Mouse (Mus musculus): Measurements from ENCODE around the gene Flnc.

Gene Flnc

DNA sequence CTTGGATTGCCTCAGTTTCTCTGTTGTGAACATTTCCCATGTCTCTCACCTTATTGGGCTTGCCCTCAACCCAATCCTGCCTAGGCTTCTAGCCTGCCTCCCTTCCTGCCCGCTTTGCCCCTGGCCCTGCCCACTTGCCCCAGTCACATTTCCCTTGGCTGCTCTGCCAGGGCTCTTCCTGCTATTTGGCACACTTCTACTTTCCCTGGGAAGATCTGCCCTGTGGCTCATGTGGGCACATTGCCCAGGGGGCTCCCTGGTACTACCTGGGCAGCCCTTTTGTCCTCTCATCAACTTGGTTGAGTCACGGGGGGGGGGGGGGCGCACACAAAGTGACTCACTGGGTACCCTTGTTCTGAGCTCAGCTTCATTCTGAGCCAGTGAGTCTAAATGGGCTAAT lies 900 bp upstream of the Flnc start:
- no peak for DNase-seq

- no peak for DNase-seq
Measured at GRCm38 (mm10) chr6:29432676-29433037, 399 bp upstream of the Flnc start.

- no peak for DNase-seq
Measured at GRCm38 (mm10) chr6:29433804-29434795, 1.0 kb downstream of the Flnc start.

GRCm38 (mm10) chr6:29434911-29435691 lies 2.0 kb downstream of the Flnc start:
- DNase-seq, result no peak

- no peak for DNase-seq
Measured at GRCm38 (mm10) chr6:29435940-29436451, 2.9 kb downstream of the Flnc start.

DNA sequence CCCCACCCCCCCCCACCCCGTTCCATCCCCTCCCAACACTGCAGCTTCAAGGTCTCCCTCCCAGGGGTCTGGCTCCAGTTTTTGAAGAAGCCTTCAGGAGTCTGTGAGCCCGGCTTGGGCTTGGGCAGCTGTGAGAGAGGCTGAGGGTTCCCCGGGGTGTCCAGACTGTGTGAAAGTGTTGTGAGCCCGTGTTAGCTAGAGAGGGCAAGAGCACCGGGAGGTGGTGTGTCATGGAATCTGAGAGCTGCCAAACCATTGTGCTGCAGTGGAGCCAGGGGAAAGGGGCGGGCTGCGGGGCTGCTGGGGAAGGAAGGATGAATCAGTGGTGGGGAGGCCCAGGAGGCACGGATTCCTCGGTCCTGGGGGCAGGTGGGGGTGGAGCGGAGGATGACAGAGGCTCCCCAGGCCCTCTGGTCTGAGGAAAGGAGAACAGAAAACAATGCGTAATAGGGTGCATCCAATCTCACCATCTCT lies 3.4 kb downstream of the Flnc start:
- no peak for DNase-seq

- no peak for DNase-seq
Measured at GRCm38 (mm10) chr6:29439251-29439650, 6.2 kb downstream of the Flnc start.

DNA sequence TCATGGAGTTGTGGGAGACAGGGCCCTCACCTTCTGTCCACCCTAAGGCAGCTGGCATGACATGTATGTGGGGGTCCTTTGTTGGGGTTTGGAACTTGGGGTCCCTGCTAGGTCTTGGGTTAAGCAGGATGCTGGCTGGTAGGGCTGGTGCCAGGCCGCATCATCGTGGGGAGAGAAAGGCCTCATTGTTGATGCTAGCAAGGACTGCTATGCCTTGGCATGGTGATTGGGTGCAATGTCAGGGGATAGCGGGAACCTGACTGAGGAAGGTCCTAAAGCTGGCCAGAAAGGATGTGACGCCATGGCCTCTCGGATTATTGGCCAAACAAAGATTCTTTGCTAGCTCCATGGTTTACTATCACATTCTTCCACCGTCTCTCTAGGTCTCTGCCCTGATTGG lies 6.7 kb downstream of the Flnc start:
- DNase-seq, result no peak

DNA sequence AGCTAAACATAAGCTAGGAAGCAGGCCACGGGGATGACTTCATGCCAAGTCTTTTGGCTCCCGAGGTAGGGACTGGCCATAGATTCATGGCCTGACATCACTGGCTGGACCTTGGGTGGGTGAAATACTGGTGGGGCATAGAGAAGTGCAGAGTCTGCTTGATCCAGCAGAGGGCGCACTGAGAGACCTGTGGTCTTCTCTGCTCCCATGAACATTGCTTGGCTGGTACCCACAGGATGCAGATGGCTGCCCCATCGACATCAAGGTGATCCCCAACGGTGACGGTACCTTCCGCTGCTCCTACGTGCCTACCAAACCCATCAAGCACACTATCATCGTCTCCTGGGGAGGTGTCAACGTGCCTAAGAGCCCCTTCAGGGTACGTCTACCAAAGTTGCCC lies 11.7 kb downstream of the Flnc start:
- no peak for DNase-seq

- no peak for DNase-seq
Measured at GRCm38 (mm10) chr6:29445354-29445753, 12.3 kb downstream of the Flnc start.

DNA sequence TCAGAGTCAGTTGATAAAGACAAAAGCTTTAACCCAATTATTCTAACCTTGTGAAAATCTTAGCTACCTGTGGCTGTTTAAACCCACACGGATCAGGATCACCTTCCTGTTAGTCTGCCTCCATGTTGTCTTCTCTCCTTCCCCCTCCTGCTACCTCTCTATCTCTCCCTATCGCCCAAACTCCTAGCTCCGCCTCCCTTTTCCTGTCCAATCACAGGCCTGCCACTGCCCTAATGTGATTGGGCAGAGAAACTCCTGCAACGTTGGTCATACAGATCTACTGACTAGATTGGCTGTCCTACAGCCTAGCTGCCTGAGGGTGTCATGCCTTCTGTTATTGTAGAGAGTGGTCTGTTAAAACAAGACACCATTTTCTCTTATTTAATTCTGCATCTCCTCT lies 16.8 kb downstream of the Flnc start:
- DNase-seq, result no peak

DNA sequence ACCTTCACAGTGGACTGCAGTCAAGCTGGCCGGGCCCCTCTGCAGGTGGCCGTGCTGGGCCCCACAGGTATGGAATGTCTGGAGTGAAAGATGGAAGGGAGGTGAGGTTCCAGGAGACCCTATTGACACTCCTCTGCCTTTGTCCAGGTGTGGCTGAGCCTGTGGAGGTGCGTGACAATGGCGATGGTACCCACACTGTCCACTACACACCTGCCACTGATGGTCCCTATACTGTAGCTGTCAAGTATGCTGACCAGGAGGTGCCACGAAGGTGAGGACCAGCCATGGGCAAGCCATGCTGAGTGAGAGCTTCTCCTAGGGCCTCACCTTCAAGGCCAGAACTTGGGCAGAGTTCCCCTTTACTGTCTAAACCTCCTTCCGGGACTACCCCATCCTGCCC lies 17.6 kb downstream of the Flnc start:
- no peak for DNase-seq

DNA sequence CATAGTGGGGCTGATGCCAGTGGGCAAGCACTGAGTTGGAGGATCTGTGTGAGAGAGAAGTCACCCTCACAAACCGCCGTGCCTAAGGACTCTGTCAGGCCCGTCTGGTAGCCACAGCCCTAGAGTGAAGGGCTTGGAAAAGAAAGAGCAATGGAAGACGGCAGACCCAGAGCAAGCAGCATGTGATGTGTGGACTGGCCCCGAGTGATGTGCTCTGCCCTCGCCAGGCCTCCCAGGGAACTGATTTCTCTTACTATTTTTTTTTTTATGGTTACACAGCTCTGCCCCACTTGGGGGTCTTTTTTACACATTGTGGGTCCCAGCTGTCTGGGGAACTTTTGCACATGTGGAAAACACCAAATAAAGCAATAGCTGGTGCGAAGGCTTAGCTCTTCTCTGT lies 28.4 kb downstream of the Flnc start:
- no peak for DNase-seq

DNA sequence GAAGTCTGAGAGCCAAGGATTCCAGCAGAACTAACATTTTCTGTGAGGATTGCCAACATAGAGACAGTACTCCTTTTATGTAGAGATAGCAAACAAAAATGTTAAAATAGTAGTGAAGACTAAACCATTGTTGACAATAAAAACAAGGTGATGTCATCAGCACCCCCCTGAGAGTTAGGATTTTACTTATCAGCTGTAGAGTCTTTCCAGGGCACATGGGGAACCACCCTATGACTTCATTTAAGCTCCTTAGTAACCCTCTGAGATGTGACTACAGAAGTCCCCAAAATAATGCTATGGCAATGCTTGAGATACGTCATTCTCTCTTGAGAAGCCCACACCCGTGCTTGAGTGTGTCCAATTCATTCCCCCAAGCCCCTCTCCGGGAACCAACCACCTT lies 30.3 kb downstream of the Flnc start:
- no peak for DNase-seq

DNA sequence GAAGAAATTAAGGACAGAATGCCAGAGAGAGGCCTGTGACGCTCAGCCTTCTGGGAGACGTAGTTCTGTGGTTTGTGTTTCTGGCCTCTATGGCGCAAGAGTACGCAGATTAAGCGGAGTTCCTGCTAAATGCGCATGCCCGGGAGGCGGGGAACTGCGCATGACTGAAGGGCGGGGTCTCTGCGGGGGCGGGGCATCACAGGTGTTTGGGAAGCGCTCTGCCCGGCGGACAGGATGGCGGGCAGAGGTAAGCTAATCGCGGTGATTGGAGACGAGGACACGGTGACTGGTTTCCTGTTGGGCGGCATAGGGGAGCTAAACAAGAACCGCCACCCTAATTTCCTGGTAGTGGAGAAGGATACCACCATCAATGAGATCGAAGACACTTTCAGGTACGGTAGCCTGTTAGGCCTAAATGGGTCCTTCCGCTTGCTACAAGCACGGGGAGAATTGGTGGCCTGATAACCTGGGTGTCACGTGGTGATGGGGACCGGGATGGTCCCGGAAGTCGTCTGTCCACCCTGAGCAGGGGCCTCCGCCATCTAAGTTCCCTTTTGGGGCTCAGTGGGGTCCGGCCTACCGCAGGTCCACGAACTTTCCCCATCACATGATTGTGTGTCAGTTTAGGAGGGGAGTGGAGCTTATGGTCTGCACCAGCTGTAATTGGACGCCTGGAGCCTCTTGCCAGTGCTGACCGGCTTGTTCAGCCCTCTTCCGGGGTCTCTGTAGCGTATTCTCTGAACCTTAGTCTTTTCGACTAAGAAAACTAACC lies 34.7 kb downstream of the Flnc start, which contains the start of gene Atp6v1f:
Gene Atp6v1f (plus strand): TSS at position 136 of the 772 bp plus-strand sequence.
- peak; percentile 92 for DNase-seq

DNA sequence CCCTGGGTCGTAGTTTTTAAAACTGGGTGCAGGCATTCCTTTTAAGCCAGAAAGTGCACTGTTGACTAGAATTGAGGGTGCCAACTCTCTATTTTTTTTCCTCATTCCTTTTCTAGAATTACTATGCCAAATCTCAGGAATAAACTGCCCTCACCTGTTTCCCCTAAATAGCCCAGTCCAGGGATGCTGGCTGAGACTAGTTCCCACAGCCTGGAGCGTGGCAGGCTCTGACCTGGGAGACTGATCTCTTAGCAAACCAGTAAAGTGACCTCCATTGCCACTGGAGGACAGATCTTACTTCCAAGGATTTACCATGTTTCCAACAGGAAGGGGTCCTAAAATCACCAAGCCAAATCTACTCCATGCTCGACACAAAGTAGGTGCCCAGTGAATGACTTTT lies 35.8 kb downstream of the Flnc start:
- DNase-seq, result no peak

DNA sequence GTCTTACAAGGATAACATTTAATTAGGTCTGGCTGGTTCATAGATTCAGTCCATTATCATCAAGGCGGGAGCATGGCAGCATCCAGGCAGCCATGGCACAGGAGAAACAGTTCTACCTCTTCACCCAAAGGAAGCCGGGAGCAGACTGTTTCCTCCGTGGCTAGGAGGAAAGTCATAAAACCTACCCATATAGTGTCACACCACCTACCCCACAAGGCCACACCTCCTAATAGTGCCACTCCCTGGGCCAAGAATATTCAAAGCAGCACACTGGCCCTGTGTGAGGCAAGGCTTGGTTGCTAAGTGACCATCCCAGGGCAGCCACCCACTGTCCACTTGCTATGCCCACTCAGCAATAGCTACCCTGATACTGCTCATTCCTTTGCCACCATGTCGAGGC lies 38.1 kb downstream of the Flnc start, which contains the start of gene Atp6v1fnb:
Gene Atp6v1fnb (plus strand): TSS at position 301 of the 400 bp plus-strand sequence.
- DNase-seq, result no peak

DNA sequence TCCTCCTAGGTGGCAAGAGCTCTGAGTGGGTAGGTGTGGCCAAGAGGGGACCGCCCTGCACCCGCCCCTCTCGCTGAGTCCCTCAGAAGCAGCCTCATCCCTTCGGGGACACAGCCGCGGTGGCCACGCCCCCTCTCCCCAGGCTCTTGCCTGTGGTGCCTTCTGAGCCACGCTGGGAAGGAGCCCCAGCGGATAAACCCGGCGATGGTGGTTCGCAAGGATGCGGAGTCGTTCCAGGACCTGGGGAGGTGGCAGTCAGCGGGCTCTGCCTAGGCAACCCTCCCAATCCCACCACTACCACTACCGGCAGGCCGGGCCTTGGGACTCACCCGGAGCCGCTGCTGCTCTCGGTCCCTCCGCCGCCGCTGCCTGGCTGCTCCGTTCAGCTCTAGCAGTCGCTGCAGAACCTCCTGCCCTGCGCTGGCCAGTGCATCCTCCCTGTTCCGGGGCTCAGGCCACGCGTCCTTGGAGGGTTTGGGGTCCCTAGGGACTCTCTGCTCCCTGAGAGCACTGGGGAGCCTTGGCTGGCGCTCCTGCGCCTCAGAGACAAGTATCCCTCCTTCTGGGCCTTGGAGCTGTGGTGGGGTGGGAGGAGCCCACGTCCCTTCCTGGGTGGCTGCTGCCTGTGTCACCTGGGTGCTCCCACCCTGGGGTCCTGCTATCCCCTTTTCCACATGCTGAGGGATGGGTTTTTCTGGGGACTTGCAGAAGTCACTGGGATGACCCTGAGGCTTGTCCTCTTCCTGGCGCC lies 41.1 kb downstream of the Flnc start:
- DNase-seq, result peak; percentile 42

DNA sequence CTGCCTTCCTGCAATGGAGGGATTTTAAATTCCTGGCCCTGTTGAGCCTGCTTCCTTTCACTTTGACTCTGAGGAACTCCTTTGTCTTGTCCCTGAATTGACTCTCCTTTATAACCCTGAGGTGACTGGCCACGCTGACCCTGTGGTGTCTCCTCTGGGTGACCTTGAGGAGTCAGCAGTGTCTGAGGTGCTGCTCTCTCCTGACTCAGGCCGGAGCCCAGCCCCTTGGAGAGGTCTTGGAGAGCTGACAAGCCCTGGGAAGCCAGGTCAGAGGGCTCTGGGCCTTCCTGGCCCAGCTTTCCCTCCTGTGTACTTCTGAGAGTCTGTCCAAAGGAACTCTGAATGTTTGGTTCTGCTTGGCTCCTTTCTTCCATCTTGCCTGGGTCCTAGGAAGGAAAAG lies 41.7 kb downstream of the Flnc start:
- no peak for DNase-seq

DNA sequence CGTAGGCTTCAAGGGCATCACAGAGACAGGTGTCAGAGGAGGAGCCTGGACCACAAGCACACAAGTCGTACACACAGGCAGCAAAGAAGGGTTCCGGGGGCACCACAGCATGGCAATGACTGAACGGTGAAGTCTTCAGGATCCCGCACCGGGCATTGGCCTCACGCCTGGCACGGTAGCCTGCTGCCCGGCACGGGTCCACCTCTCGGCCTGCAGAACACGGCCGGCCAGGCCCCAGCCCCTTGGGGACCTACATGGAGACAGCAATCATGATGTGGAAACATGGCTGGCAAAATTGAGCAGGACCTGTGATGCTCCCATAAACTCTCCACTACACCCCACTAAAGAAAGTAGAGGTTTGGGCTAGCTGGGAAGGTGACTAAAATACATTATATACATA lies 49.6 kb downstream of the Flnc start:
- DNase-seq, result no peak

GRCm38 (mm10) chr6:29484716-29485559 lies 51.9 kb downstream of the Flnc start:
- peak; percentile 44 for DNase-seq

Measured in cerebellum, adult 8-10 months (tissue).